Mouse (Mus musculus) hindbrain, embryonic 11.5 days (tissue): ENCODE measurements around the gene Nedd8. TPM values are rescaled to one million over a fixed set of nuclear protein-coding genes. Genes with fewer than 3 reads are reported as not detected.

Experiments used
- ATAC-seq: fragments of 200-750 bp; cut with Nextera tagmentation; 2 replicates; pipeline ENCODE4 v1.8.0; 2017; ENCODE audit warnings: mild to moderate bottlenecking, moderate TSS enrichment, moderate library complexity; ENCODE audit not compliant: low FRiP score
- DNase-seq: peaks from one replicate; pipeline ENCODE4 v3.0.0-alpha.2; 2015; ENCODE audit warnings: low spot score
- H3K27ac ChIP-seq: fragments of 300-500 bp; sonication (generic); 2 replicates; pipeline ENCODE4 v1.5.1; 2014; ENCODE audit warnings: mild to moderate bottlenecking, low read depth, low read length
- H3K27me3 ChIP-seq: fragments of 300-500 bp; sonication (generic); 2 replicates; pipeline ENCODE4 v1.6.1; 2014; ENCODE audit warnings: mild to moderate bottlenecking, low read length, moderate library complexity, mixed read lengths; ENCODE audit not compliant: control insufficient read depth, insufficient read depth
- H3K36me3 ChIP-seq: fragments of 300-500 bp; sonication (generic); 2 replicates; pipeline ENCODE4 v1.6.1; 2014; ENCODE audit warnings: mild to moderate bottlenecking, low read length, moderate library complexity, mixed read lengths; ENCODE audit not compliant: control insufficient read depth, insufficient read depth
- H3K4me1 ChIP-seq: fragments of 300-500 bp; sonication (generic); replicated peaks from 2 replicates; pipeline ENCODE4 v1.6.1; 2014; ENCODE audit warnings: low read length, mixed read lengths; ENCODE audit not compliant: control insufficient read depth, insufficient read depth
- H3K4me2 ChIP-seq: fragments of 300-500 bp; sonication (generic); replicated peaks from 2 replicates; pipeline ENCODE4 v1.6.1; 2014; ENCODE audit warnings: mild to moderate bottlenecking, low read depth, low read length
- H3K4me3 ChIP-seq: fragments of 300-500 bp; sonication (generic); 2 replicates; pipeline ENCODE4 v1.5.1; 2014; ENCODE audit warnings: low read depth, low read length
- H3K9ac ChIP-seq: fragments of 300-500 bp; sonication (generic); 2 replicates; pipeline ENCODE4 v1.6.1; 2014; ENCODE audit warnings: low read depth, low read length
- H3K9me3 ChIP-seq: fragments of 300-500 bp; sonication (generic); 2 replicates; pipeline ENCODE4 v1.6.1; 2016; ENCODE audit warnings: low read length; ENCODE audit not compliant: control insufficient read depth
- WGBS: fragments of 180-500 bp; shearing (Covaris S2); extraction: QIAGEN DNeasy Blood & Tissue Kit; methylation state at CpG from one replicate; pipeline ENCODE4 v1.1.7; 2014; 5-methylcytosine and 5-hydroxymethylcytosine counted together
- polyA plus RNA-seq: library from polyadenylated mRNA; unstranded; fragments of >200 nt; fragmentation: Nextera tagmentation; extraction: Ambion mirVana; gene quantifications from 2 replicates; pipeline ENCODE4 v1.2.1, GENCODE M21; 2014

The Nedd8 gene
- polyA plus RNA-seq, 1 experiment from 2014 or later = 597 TPM

GRCm38 (mm10) chr14:55656935-55657334 lies 15.0 kb downstream of the Nedd8 start:
- H3K9ac ChIP-seq = no peak overlapping the region
- WGBS = 83% methylated on average over 3 of the region's 3 CpGs
- H3K4me2 ChIP-seq = no peak overlapping the region
- H3K36me3 ChIP-seq = no peaks in the 10 kb centered on the region; the same call in 1 of the 2 replicates
- ATAC-seq (no peak), DNase-seq (no peak)
- no peaks in the 10 kb centered on the region for H3K4me1 ChIP-seq
- no peaks in the 10 kb centered on the region for H3K9me3 ChIP-seq
- H3K27ac ChIP-seq = no peak overlapping the region
- no peaks in the 10 kb centered on the region for H3K27me3 ChIP-seq
- no peak overlapping the region for H3K4me3 ChIP-seq

- Histone ChIP-seq H3K36me3 (no peaks in the 10 kb centered on the region), H3K9me3 (no peaks in the 10 kb centered on the region), H3K27me3 (no peaks in the 10 kb centered on the region), H3K4me2 (no peak overlapping the region), H3K9ac (no peak overlapping the region), H3K27ac (no peak overlapping the region), H3K4me1 (no peaks in the 10 kb centered on the region), H3K4me3 (no peak overlapping the region)
- no peak for ATAC-seq
- DNase-seq = no peak
- WGBS = 84% methylated on average over 7 of the region's 7 CpGs
These were observed 20.4 kb downstream of the Nedd8 start for GRCm38 (mm10) chr14:55651528-55651927.

- no peak within 1 kb of the TSS for H3K4me2 ChIP-seq
- no peaks in the 10 kb centered on the region for H3K9me3 ChIP-seq
- ATAC-seq (no peak), DNase-seq (no peak)
- 91% methylated on average over 2 of the region's 2 CpGs for WGBS
- H3K36me3 ChIP-seq = 0 out of 2 replicates have a peak, but pooled peaks cover 4% of the 10 kb centered on the region
- no peaks in the 10 kb centered on the region for H3K4me1 ChIP-seq
- H3K27ac ChIP-seq = no peak within 1 kb of the TSS
- no peak within 1 kb of the TSS for H3K4me3 ChIP-seq
- no peaks in the 10 kb centered on the region for H3K27me3 ChIP-seq
- no peak within 1 kb of the TSS for H3K9ac ChIP-seq
These were observed 22.0 kb downstream of the Nedd8 start, which contains the start of gene Tssk4 for GRCm38 (mm10) chr14:55649884-55650283. TSS of gene Tssk4 (plus strand) at chr14:55650184.

GRCm38 (mm10) chr14:55644261-55644888 lies 27.5 kb downstream of the Nedd8 start:
- Histone ChIP-seq H3K27ac (no peak overlapping the region), H3K4me1 (peaks cover 3% of the 10 kb centered on the region; the same call in 1 of the 2 replicates), H3K4me3 (peak overlapping the region; percentile 95), H3K36me3 (0 out of 2 replicates have a peak, but pooled peaks cover 4% of the 10 kb centered on the region), H3K9ac (peak overlapping the region; percentile 94), H3K9me3 (no peaks in the 10 kb centered on the region), H3K4me2 (peak overlapping the region; percentile 82), H3K27me3 (no peaks in the 10 kb centered on the region)
- DNase-seq (peak; percentile 21), ATAC-seq (no peak)
- 32% methylated on average over 17 of the region's 17 CpGs for WGBS

- no peaks in the 10 kb centered on the region for H3K27me3 ChIP-seq
- H3K4me1 ChIP-seq = peaks cover 3% of the 10 kb centered on the region; the same call in 1 of the 2 replicates
- no peaks in the 10 kb centered on the region for H3K9me3 ChIP-seq
- DNase-seq (peak; percentile 84), ATAC-seq (peak; percentile 91)
- 0 out of 2 replicates have a peak, but pooled peaks cover 4% of the 10 kb centered on the region for H3K36me3 ChIP-seq
- H3K9ac ChIP-seq = peak within 1 kb of the TSS; percentile 94
- H3K4me3 ChIP-seq = peak within 1 kb of the TSS; percentile 95
- H3K27ac ChIP-seq = peak within 1 kb of the TSS; percentile 93
- under 1% methylated on average over 86 of the region's 89 CpGs for WGBS
- peak within 1 kb of the TSS; percentile 82 for H3K4me2 ChIP-seq
These were observed 28.6 kb downstream of the Nedd8 start, which contains the start of gene Tm9sf1 for GRCm38 (mm10) chr14:55643060-55643907. TSS of gene Tm9sf1 (minus strand) at chr14:55643806.

GRCm38 (mm10) chr14:55642679-55643059 lies 29.3 kb downstream of the Nedd8 start:
- 21% methylated on average over 8 of the region's 8 CpGs for WGBS
- peak overlapping the region; percentile 82 for H3K4me2 ChIP-seq
- H3K27ac ChIP-seq = peak overlapping the region; percentile 93
- H3K9me3 ChIP-seq = no peaks in the 10 kb centered on the region
- peak overlapping the region; percentile 95 for H3K4me3 ChIP-seq
- peaks cover 3% of the 10 kb centered on the region; the same call in 1 of the 2 replicates for H3K4me1 ChIP-seq
- peak overlapping the region; percentile 94 for H3K9ac ChIP-seq
- peak; percentile 63; the same call in 1 of the 2 replicates for ATAC-seq
- H3K27me3 ChIP-seq = no peaks in the 10 kb centered on the region
- peaks cover 7% of the 10 kb centered on the region; the same call in 1 of the 2 replicates for H3K36me3 ChIP-seq
- no peak for DNase-seq

GRCm38 (mm10) chr14:55641291-55641690 lies 30.6 kb downstream of the Nedd8 start:
- 96% methylated on average over 13 of the region's 13 CpGs for WGBS
- Histone ChIP-seq H3K36me3 (peaks cover 5% of the 10 kb centered on the region; the same call in 1 of the 2 replicates), H3K27me3 (no peaks in the 10 kb centered on the region), H3K9me3 (no peaks in the 10 kb centered on the region), H3K4me3 (no peak overlapping the region), H3K4me1 (peaks cover 3% of the 10 kb centered on the region; the same call in 1 of the 2 replicates), H3K27ac (no peak overlapping the region), H3K9ac (no peak overlapping the region), H3K4me2 (no peak overlapping the region)
- no peak for DNase-seq
- ATAC-seq = no peak

- ATAC-seq (no peak), DNase-seq (no peak)
- no peaks in the 10 kb centered on the region for H3K27me3 ChIP-seq
- no peak overlapping the region for H3K4me3 ChIP-seq
- H3K9me3 ChIP-seq = no peaks in the 10 kb centered on the region
- H3K4me2 ChIP-seq = no peak overlapping the region
- H3K4me1 ChIP-seq = peaks cover 3% of the 10 kb centered on the region; the same call in 1 of the 2 replicates
- no peak overlapping the region for H3K9ac ChIP-seq
- no peak overlapping the region for H3K27ac ChIP-seq
- peaks cover 3% of the 10 kb centered on the region; the same call in 1 of the 2 replicates for H3K36me3 ChIP-seq
- WGBS = 97% methylated on average over 14 of the region's 14 CpGs
These were observed 31.1 kb downstream of the Nedd8 start for GRCm38 (mm10) chr14:55640816-55641215.
